Mouse (Mus musculus) spleen, postnatal 14 days (tissue): ENCODE data around the gene Epsti1.

Experiments
- DNase-seq, 2 experiments: peaks; one replicate each; pipeline ENCODE4 v3.0.0; 2021 to 2022; ENCODE audit warnings: low spot score in 2 of 2

Epsti1 gene

DNA sequence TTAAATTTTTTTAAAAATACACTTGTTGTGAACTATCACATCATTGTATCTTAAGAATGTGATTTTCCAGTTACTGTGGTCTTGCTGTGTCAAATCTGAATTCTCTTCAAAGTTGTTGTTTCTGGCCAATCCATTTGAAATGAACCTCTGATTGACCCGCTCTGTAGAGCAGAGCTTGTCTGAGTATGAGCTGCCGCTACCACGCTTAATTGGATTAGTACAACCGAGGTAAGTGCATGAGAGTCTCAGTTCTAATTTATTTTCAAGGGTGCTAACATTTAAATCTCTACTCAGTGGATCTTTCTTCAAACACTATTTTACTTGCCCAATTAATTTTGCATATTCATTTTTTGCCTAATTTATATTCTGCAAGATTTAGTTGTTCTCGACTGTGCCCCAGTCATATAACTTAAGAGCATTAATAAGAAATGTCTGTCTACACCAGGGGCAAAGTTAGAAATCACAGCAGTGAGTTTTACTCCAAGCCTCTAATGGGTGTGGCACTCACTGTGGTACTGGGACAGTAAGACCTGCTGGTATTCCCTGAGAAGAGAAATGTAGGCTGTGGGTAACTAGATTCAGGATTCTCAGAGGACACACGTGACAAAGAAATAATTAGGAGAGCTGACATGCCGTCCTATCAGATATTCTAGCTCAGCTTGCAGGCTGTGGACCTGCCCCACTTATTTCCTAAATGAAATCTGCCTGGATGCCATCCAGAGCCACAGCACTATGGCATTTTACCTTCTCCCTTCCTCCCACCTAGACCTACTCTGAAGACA, 111.7 kb downstream of the Epsti1 start:
- DNase-seq, result no peak

DNA sequence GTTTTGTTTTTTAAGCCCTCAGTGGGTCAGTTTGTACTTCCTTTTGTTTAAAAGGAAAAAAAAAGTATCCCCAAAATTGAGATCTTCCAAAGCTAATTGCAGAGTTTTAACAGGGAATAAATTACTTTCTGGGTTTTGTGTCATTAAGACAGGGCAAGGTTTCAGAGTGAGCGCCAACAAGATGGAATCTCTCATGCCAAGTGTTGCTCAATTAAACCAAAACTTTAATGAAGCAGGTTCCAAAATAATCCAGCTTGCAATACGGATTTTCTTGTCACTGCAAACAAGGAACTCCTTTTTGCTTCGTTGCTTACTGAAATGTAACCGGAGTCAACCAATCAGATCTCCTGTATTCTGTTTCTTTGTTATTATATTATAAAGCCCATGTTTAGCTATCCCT, 112.4 kb downstream of the Epsti1 start:
- DNase-seq, result no peak

DNA sequence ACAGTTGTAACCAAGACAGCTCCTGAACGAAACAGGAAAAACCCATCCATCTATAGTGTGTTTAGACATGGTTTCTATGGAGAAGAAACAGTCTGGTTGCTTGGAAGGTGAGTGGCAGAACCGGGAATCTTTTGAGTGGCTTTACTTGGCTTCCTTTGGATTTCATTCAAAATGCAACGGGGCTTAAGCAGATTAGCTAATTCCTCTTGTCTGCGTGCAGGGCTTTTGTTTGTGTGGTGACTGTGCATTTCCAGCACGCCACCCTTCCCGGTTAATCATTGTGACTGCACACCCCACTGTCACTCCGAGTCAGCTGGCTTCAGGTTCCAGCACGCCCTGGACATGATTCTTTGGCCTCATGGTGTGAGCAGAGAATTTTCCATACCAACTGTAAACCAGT, 115.9 kb downstream of the Epsti1 start:
- no peak for DNase-seq

DNA sequence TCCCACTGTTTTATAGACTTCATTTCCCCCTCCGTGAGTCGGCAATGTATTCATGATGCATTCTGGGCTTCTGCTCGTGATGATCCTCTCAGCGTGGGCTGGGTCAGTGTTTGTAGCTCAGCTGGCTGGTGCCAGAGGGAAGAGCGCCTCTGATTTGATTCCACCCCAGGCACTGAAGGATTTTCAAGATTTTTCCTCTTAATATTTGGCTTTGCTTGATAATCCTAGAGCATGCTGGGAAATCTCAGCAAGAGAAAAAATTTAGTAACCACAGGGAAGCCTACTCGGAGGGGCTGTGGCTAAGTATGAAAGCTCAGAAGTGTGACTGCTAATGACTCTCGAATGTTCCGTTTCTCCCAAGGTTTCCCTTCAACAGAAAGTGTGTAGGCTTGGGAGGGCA, 134.8 kb downstream of the Epsti1 start:
- no peak for DNase-seq

DNA sequence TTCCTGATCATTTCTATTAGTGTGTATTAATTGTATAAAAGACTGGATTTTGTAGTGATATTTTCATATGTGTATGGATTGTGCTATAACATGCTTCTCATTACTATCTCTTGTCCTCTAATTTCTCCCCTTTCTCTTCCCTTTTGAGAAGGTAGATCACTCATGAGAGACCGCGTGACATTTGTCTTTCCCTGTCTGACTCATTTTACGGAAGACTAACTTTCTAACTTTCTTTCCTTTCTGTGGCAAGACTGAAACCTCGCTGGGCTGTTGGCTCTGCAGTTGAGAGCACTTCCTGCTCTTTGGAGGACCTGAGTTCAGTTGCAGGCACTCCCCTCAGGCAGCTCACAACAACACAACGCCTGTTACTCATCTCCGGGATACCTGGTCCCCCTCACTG, 136.6 kb downstream of the Epsti1 start:
- DNase-seq, result no peak

DNA sequence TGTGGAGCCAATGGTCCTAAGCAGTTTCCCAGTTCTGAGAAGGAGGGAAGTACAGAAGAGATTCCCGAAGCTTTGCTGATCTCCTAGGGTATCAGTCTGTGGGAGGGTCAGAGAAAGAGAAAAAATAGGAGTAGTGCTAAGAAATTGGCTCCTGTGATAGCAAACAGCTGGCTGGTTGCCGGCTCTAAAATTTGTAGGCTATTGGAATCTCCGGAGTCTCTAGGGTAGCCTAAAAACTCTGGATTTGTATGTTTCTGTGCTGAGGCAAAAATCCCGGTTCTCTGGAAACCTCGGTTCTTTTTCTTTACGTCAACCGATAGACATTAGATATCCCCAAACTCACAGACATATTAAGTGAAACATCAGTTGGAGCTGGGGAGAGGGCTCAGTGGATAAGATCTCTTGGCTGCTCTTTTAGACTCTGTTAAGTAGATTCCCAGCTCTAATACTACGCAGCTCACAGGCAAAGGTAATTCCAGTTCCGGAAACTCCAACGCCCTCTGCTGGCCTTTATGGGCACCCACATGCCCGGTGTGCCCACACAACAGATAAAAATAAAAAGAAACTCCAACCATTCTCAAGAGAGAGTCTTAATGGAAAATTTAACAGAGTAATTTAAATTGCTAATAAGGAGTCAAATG, 138.0 kb downstream of the Epsti1 start:
- no peak for DNase-seq

DNA sequence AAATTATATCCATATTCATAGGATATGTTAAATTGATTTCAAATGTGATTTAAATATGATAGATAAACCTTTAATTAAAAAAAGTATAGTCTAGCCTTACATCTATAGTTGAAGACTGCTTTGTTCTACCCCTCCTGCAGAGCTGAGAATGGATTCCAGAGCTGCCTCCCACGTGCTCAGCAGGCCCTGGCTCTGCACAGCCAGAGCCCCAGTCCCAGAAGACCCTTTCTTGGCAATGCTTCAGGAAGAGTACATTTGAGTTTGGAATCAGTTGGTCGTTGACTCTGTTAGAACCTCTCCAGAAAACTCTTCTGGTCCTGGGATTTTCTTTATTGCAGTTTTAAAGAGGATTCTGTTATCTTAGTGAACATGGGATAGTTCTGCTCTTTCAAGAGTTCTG, 139.0 kb downstream of the Epsti1 start:
- DNase-seq, result no peak

DNA sequence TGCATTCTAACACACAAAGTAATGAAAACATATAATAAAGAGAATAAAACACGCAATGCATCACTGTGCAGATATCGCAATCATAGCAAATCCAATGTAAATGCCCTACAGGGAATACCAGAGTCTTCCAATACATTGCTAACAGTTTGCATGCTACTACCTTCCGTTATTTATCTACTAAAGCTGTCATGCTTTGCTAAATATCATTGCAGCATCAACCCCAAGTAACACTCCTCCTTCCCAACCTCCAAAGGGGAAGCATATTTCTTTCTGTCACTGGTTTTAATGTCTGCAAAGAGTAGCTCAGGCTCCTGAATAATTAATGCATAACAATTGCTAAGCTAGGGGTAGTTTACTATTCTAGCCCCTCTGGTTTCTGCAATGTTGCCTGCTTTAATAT, 144.2 kb downstream of the Epsti1 start:
- no peak for DNase-seq

DNA sequence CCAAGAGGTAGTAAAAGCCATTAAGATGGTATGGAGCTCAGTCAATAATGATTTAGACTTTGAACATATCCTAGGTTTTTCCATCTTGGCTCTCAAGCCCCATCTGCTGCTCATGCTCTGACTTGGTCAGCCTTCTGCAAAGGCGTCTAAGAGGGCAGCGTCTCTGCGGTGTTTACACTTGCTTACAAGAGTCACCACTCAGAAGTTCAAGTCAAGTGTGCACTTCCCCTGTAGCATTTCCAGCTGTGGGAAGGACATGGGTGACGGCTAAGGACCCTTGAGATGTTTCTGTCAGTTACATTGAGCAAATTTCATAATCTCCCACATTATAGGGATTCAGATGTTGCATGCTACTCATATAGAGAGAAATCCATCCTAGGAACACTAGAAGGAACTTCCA, 144.6 kb downstream of the Epsti1 start:
- no peak for DNase-seq
